Mouse (Mus musculus): Measurements from ENCODE around the gene Acat3.
"Not testable (repeated sequence)": the region's sequence is repeated elsewhere in the genome, so short reads cannot be mapped to it uniquely, and the experiment has no call there.

The Acat3 gene

DNA sequence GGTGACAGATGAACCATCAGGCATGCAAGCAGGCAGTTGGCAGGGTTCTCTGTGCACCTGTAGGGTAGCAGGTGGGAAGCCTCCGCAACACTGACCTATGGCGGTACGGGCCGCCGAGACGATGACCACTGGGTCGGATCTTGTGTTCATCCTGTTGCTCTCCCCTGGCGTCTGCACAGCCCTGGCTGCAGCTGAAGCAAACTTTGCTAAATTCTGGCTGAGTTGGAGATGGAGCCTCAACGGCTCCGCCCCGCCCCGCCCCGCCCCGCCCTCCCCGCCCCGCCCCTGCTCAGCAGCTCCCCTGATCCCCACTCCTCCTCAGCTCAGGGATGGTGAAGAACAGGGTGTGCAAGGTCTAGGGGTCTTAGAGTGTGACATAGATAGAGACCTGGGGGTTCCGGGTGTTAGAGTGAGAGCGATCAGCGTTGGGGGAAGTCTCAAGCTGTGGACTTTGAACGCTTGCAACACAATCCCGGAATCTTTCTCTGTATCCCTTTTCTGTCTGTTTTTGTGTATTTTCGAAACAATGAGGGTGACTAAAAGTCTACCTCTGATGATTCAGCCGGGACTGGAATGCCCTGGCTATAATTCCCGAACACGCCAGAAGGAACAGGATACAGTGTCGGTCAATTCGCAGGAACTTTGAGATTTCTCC, at the start of gene Acat3:
Gene Acat3, minus strand, starts transcription at position 450 of the 655 bp plus-strand sequence.
- peak; percentile 65 for DNase-seq

DNA sequence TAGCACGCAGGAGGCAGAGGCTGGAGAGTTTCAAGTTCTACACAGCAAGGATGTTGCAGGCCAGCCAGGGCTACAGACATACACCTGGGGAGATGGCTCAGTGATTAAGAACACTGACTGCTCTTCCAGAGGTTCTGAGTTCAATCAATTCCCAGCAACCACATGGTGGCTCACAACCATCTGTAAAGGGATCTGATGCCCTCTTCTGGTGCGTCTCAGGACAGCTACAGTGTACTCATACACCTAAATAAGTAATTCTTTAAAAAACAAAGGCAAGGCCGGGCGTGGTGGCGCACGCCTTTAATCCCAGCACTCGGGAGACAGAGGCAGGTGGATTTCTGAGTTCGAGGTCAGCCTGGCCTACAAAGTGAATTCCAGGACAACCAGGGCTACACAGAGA, 47.7 kb upstream of the Acat3 start:
- DNase-seq: peak; percentile 43

DNA sequence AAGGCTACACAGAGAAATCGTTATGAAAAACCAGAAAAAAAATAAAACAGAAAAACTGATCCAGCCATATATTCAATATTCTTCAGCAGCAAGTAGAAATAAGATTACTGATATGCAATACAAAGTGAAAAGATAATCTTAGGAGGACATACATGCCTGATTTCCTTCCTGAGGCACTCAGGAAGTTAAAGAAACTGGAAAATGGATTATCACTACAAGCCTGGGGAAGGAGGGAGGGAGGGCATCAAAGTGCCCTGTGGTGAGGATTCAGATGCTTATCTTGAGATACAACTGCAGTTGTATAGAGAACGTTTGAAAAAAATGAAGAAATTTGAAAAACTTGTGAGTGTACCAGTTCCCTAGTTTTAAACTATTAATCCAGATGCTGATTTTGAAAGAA, 43.6 kb upstream of the Acat3 start:
- DNase-seq: no peak

DNA sequence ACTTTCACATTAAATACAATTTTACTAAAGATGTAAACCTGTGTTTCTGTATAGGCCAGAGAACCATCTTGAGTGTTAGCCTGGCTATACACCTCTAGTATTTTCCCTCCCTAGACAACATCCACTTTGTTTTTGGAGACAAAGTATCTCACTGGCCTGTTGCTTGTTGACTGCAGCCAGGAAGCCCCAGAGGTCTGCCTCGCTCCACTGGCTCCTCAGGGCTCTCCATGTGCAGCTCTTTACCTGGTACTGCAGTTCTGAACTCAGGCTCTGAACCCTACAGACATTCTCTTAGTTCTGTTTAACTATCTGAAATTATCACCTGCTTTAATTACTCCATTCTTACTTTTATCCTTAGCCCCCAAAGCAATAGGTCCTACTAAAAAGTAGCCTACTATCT, 38.1 kb upstream of the Acat3 start:
- no peak for DNase-seq

DNA sequence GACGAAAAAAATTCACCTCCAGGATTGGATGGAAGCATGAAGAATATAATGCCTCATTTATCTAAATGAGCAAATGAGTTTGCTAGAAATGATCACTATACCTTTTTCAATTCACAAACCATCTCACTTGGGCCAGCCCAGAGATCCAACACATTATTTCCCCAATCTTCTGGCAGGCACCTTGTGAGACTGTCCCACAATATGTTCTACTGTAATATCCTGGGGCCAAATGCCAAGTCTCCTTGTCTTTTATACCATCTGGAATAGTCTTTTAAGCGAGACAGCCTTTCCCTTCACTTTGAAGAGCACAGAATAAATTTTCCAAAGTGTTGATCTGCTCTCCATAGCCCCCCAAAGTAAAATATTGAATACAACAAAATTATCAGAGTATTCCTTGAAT, 33.5 kb upstream of the Acat3 start:
- no peak for DNase-seq

DNA sequence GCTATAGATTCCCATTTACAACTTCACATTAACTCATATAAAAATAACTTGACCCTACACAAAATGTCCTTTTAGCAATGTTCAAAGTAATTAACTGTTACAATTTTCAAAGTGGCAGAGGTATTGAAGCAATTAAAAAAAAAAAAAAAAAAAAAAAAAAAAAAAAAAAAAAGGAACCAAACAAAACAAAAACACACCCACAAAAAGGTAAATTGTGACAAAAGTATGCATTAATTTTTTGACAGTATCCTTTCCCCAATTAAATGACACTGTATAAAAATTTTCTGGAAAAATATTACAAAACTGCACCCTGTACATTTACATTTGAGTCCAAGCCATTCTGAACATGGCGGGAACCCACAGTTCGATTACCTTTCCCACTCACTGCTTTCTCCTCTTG, 26.8 kb upstream of the Acat3 start:
- DNase-seq: no peak

DNA sequence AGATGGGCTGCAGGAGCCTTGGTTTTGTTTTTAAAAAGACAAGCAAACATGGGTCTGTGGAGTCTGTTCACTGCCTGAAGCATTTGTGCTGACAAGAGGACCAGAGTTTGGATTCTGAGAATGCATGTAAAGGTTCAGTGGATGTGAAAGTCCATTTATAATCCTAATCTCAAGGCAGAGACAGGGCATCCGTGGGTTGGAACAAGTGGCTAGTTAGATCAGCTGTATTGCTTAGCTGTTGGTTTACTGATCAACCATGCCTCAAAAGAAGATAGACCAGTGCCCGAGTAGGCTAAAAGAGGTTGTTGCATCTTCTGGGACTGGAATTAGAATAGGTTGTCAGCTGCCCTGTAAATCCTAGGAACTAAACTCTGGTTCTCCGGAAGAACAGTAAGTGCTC, 23.1 kb upstream of the Acat3 start:
- no peak for DNase-seq

DNA sequence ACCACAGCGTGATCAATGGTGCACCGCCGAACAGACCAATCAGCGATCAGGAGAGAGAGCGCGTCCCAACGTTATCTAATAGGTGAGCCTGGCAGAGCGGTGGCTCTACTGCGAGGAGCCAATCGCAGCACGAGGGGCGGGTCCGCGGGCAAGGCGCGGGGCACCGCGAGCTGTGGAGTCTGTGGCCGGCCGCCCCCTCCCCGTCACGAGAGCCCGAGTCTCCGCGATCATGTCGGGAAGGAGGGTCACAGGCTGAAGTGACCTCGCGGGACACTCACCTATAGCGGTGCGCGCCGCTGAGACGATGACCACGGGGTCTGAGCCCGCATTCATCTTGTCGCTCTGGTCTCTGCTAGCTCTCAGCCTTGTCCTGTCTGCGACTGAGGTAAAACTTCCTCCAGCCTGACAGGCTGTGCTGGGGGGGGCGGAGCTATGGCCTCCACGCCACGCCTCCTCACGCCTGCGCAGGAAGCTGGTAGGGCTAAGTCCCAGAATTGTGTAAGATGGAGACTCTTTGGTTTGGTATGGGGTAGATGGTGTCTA, 20.0 kb upstream of the Acat3 start, which contains the start of gene Acat2:
Gene Acat2, minus strand, starts transcription at position 417 of the 543 bp plus-strand sequence.
- peak; percentile 97 for DNase-seq

DNA sequence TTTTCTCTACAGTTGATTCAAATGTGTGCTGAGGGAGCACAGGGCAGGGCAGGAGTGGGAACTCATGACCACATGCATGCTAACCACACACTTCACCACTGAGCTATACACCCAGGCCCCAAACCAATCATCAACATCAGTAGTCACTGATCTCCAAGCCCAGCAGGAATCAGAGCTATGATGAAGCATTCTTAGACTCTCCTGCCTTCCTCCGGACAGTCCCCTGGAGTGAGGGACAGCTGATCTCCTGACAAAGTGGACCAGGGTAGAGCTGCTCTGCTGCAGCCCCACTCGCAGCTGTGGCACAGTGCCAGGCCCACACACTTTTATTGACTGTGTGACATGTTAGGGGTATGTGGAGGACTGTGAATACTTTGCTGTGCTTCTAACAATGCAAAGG, 19.0 kb upstream of the Acat3 start:
- peak; percentile 44 for DNase-seq

DNA sequence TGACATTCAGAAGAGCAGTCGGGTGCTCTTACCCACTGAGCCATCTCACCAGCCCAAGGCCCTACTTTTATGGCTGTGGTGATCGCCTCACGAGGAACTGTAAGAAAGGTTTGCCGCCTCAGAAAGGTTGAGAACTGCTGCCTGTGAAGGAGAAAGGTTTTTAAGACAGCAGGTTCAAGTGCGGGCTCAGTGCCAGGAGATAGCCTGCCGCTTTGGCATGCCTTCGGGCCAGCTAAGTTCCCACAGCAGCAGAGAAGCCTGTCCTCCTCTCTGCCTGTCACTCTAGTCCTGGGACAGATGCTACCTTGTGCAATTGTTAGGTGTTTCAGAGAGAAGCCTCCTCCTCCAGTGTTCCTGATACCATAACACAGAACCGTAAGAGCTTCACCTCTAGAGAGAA, 16.3 kb upstream of the Acat3 start:
- DNase-seq: no peak

DNA sequence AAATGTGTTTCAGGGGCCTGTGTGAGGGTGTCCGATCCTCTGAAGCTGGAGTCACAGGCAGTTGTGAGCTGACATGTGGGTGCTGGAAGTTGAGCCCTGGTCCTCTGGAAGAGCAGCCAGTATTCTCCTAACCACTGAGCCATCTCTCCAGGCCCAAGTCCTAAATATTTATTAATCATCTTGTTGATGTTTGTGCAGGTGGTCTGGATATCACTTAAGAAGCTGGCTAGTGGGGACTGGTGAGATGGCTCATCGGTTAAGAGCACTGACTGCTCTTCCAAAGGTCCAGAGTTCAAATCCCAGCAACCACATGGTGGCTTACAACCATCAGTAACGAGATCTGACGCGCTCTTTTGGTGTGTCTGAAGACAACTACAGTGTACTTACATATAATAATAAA, 9.3 kb upstream of the Acat3 start:
- no peak for DNase-seq

DNA sequence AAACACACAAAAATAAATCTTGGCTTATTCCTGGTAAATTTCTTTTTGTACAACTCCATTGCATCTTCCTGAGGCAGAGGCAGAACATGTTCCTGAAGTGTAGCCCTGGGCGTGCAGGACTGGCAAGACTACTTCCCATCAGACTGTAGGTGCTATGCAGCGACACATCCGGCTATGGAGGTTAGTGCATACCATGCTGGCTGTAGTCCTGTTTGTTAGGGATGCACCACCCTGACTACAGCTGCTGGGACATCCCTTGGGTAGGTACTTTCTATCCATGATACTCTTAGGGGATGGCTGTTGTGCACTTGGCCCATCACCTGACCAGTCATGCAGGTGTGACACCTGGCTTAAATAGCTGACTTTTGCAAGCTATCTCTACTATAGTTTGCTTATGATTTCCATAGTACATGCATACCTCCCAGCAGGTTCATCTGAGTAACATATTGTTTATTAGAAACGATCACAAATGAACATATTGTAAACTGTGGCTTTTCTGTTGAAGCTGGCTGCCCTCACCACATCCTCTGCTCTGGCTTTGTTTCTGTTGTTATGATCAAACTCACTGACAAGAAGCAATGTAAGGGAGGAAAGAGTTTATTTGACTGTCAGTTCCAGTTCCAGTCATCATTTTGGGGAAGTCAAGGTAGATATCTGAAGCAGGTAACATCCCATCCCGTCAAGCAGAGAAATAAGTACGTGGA, 2.2 kb upstream of the Acat3 start:
- DNase-seq: no peak

DNA sequence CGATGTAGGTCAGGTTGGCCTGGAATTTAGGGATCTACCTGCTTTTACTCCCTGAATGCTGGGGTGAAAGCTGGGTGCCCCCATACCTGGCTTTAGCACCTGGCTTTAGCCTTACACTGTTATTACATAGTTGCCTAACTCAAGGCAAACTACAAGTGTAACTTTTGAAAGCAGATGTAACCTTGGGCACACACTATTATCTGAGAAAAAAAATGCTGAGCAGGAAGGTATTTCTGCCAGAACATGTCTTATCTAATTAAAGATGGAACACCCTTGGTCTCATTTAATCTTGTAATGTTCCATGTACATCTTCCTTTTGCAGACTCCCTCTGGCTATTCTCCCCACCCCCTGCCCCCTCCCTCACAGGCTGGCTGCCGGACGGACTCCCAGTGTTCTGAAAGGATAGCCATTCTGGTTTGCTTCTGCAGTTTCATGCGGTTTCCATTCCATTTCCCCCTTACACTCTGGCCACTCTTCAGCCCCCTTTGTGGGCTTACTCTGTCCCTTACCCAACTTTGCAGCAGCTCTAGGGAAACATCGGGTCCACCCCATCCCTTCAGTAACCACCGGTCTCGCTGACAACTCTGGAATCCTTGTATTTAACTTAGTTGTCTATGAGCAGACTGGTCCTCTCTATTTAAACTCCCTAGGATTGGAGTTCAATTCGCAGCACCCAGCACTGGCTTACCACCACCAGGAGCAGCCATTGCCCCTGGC, 1.3 kb upstream of the Acat3 start:
- no peak for DNase-seq

DNA sequence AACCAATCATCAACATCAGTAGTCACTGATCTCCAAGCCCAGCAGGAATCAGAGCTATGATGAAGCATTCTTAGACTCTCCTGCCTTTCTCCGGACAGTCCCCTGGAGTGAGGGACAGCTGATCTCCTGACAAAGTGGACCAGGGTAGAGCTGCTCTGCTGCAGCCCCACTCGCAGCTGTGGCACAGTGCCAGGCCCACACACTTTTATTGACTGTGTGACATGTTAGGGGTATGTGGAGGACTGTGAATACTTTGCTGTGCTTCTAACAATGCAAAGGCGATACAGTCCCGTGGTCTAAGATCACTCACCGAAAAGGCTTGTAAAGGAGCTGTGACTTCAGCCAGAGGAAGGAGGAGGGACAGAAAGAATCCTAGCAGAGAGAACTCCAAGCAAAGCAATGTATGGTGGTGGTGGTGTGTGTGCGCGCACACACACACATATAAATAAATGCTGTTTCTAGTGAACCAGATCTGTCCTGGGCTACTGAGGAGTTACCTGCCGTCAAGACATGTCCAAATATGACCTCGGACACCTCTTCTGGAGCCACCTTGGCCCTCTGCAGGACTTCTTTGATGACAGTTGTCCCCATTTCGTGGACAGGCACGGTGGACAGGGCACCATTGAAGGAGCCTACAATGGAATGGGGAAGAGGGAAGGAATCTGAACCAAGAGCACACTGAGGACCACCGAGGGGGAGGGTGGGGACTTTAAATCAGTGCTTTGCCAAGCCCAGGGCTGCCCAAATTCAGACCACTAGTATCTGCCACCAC, 837 bp downstream of the Acat3 start:
- DNase-seq: not testable (repeated sequence)

DNA sequence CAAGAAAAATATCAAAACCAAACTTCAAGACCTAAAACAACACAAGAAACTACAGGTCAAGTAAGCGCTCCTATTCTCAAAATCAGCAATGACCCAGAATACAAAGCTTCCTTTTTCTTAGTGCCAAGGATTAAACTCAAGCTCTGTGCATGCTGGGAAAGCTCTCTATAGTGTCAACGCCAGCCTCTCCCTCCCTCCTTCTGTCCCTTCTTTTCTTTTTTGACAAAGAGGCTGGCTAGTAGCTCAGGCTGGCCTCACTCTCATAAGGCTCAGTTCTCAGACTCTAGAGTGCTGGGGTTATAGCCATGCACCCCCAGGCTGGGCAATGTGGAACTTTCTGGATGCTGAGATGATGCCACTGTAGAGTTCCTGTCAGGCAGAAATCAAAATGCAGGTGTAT, 2.3 kb downstream of the Acat3 start:
- no peak for DNase-seq

DNA sequence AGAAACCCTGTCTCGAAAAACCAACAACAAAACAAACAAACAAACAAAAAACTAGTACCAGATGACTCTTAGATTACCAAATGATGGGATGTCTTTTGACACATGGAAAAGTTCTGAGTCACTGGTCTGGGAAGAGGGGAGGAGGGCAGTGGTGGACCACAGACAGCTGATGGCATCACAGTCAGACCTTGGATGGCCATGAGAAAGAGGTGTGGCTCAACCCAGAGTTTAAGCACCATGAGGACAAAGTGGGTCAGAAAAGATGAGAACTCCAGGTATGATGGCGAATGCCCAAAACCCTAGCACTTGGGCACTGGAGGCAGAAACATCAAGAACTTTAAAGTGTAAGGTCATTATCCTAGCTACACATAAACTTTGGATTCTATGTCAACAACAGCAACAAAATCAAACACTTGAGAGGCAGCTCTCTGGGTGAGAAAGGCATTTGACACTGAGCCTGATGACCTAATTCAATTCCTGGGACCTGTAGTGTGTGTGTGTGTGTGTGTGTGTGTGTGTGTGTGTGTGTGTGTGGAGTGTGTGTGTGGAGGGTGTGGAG, 2.9 kb downstream of the Acat3 start:
- DNase-seq: no peak

DNA sequence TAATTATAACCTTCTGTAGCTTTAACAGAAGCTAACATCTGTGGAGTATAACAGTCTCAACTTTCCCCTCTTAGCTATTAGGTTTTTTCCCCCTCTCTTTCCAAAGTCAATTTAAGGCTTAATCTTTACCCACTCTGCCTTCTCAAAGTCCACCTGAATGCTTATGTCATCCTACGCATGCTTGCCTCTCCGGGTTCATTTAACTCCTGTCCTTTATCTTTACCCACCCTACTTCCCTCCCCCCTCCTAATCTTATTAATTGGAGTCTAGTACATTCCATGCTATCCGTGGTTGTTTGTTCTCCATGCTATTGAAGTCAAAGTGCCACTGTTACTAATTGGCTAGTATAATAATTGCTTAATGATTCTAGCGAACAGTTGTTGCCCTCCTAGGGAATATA, 4.7 kb downstream of the Acat3 start:
- DNase-seq: no peak

DNA sequence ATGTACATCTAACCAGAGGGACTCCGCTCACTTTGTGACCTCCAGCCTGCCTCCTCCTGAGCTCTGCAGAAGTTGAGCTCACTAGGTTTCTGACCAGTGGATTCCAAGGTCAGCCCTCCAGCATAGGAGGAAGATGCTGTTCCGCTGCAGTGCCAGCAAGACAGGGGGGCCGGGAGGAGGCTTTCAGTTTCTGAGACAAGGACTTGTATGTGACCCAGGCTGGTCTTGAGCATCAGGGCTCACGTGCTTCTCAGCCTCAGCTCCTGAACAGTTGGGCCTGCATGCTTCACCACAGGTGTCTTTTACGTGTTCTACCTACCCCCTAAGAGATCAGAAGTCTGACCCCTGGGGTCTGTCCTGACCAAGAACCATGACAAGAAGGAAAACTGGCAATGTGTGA, 8.8 kb downstream of the Acat3 start:
- not testable (repeated sequence) for DNase-seq

DNA sequence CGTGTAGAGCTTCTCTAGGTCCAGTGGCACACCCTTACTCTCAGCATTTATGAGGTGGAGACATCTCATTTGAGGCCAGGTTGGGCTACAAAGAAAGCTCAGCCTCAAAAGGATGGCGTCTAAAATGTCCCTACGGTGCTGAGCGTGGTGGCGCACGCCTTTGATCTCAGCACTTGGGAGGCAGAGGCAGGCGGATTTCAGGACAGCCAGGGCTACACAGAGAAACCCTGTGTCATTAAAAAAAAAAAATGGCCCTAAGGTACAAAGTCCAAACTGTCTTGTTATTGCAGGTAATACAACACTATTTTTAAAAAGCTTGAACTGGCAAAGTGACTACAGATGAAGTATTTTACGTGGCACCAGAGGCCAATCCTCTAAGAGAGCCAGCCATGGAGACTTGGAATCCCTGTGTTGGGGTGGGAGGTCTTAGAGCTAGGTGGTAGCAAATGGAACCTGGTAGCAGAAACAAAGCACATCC, 14.7 kb downstream of the Acat3 start:
- no peak for DNase-seq

DNA sequence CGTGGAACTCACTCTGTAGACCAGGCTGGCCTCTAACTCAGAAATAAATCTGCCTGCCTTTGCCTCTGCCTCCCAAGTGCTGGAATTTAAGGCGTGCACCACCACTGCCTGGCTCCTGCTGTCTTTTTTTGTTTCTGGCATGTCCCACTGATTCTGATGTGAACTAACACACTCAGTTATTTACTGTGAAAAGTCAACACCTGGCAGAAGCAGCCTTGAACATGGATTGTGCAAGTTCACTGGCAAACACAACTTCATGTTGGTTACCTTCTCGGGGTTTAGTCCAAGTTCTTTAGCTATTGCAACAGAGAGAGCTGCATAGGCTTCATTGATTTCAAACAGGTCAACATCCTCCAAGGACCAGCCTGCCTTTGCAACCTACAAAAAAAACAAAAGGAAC, 15.4 kb downstream of the Acat3 start:
- DNase-seq: no peak

DNA sequence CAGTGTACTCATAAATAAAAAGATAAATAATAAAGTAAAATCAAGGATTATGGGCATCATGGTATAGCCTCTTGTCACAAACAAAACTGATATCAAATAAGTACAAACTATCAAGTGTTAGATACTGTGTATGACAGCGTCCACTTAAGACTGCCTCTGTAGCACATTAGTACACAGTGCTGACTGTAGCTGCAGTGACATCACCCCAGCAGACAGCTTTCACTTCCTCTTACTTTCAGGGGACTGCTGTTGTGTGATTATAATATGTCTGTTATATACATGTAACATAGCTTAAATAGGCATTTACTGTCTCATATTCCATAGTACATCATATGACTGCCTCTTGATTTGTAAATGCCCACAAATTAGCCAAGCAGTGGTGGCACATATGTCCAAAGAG, 19.3 kb downstream of the Acat3 start:
- DNase-seq: no peak

DNA sequence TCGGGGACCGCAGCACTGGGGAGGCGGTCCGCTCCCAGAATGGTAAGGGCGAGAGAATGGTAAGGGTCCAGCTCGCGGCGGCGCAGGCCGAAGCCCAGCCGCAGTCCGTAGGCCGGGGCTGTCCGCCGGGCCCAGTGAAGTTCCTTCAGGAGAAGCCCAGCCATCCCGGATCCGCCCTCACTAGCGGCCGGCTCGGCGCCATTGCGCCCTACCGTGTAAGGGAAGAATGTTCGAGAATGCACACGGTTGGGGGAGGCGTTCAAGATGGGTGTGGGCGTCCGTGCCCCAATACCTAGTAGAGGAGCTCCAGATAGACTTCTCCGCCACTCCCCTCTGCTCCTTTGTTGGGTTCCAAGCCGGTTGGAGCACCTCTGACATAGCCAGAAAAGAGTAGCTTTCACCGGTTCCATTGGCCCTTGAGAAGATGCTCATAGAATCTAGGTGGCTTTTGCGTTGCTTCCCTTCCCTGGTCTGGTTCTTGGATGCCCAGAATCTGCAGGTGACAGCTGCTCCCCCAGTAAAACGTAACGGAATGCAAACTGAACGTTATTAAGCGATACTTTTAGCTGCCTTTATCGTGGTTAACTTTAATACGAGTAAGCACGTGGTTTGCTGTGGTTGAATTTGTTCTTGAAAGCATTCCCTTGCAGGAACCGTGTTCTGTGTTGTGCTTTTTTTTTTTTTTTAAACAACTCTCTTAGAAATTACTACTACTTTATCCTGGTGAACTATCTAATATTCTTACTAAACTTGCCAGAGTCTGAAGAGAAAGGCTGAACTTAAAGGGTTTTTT, 23.6 kb downstream of the Acat3 start:
- peak; percentile 68 for DNase-seq

Data from cerebellum, adult 9-10 months (tissue).